Mouse (Mus musculus) testis, postnatal 10 days (tissue): ENCODE measurements around the gene Ccdc186.
A peak's percentile ranks its signal among the peaks of the same experiment; 100 is the strongest.

Experiments used
- DNase-seq: peaks from one replicate; pipeline ENCODE4 v3.0.0; 2021; ENCODE audit warnings: low spot score

Ccdc186 gene

DNA sequence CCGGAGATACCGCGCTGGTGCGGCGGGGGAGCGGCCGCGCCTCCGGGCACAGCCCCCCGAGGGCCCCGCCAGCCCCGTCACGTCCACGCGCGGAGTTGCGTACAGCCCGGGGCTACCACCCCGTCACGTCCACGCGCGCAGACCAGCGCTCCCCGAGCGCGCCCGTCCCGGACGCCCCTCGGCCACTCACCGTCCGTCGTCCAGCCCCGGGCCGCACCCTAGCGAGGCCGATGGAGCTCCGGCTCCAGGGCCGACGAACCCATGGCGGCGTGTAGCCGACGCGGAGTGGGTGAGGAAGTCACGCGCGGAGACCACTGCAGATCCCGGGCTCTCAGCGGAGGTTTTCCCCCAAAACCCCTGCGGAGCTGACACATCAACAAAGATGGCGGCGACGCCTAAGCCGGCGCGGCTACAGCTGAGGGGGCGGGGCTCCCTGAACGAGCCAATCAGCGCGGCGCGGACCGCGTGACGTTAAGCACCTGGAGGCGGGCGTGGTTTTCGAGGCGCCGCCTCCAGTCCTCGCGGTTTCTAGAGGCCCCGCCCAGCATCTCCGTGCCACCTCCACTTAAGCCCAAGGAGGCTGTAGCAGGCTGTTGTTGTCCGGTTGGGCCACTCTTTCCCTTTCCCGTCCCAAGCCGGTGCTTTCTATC lies at the start of gene Ccdc186:
Gene Ccdc186 (minus strand): TSS at position 393 of the 650 bp plus-strand sequence.
- DNase-seq: peak; percentile 98

GRCm38 (mm10) chr19:56867701-56868100 lies 45.7 kb upstream of the Ccdc186 start:
- DNase-seq: no peak

DNA sequence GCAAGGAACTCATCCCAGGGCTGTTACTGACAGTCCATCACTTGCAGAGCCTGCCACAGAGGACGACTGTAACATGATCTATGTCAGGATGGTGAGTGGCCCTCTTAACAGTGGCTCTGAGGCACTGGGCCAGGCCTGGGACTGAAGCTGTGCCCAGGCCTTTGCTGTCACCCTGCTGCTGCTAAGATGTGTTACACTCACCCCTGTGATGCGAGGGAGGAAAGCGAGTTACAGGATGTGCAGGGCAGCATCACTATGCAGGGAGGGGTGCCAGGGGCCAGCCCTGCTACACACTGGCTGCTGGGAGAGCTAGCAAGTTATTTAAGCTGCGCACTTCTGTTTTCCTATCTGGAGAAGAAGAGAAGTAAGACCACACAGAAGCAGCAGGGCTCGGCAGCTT lies 34.5 kb upstream of the Ccdc186 start:
- DNase-seq: no peak

DNA sequence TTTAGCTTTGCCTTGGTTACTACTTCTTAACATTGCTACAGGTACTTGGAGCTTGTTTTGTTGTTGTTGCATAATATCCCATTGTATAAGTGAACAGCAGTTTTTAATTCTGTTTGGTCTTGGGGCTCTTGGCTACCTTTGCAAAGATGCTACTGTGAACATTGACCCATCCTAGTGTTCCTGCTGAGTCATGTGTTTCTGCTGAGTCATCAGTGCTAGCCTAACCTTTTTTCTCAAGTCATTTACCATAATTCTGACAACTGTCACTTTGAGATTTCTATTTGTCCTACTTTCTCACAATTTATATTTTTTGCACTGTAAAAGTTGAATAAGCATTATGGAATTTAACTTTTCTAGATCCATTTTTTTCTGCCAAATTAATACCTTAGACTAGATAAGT lies 30.6 kb upstream of the Ccdc186 start:
- DNase-seq: no peak

GRCm38 (mm10) chr19:56842974-56843373 lies 21.0 kb upstream of the Ccdc186 start:
- no peak for DNase-seq

GRCm38 (mm10) chr19:56838942-56839706 lies 17.1 kb upstream of the Ccdc186 start:
- DNase-seq: no peak

DNA sequence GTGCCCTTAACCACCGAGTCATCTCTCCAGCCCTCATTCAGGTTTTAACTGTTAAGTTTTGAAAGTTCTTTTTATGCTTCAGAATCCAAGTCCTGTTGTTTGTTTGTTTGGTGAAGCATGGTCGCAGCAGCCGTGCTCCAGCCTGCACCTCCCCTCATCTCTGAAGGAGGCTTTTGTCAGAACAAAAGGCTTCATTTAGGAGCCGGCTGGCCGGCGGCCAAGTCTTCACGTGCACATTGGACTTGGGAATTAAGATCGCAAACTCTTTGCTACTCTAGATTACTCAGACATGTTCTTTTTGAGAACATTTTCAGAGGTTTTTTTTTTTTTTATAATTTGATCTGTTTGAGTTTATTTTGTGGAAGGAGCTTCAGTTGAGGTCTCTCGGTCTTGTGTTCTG lies 13.3 kb upstream of the Ccdc186 start:
- DNase-seq: peak; percentile 86

DNA sequence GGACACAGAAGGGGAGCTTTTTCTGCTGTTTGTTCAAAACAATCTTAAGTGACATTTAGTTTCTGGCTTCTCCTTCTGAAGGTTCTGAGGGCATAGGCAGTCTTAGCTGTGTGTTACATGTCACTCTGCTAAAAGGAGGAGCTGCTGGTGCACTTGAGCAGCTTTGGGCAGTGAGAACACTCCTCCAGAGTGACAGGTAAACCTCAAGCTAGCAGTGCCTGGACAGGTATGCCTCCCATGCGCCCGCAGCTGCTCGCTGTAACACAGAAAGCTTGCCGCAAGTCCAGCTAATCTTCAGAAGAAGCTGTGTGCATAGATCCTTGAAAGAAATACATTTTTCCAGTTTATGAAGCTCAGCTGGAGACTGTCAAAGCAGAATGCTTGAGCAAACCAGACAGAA lies 8.2 kb upstream of the Ccdc186 start:
- peak; percentile 30 for DNase-seq

GRCm38 (mm10) chr19:56829267-56829666 lies 7.3 kb upstream of the Ccdc186 start:
- DNase-seq: no peak

- DNase-seq: peak; percentile 34
These were observed 6.3 kb upstream of the Ccdc186 start for GRCm38 (mm10) chr19:56828305-56828704.

- DNase-seq: peak; percentile 65
These were observed 4.1 kb upstream of the Ccdc186 start, which contains the start of gene Tdrd1 for GRCm38 (mm10) chr19:56826047-56826631. Gene Tdrd1 (plus strand): TSS chr19:56826209.

DNA sequence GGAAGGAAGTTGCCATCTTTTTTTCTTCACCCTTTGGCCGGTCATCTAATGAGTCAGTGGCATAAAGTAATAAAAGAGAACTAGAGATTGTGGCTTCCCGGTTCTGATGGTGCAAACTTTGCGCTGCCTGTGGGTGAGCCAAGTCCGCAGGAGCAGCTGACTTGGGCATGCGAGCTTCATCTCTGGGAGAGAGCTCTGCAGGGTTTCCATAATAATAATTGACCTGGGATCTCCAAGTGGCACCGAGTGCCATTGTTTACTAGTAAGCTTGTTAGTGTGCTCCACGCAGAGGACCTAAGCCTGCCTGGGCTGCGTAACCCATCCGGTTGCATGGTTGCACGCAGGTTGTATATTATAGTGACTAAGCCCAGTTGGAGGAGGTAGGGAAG lies 452 bp upstream of the Ccdc186 start:
- DNase-seq: peak; percentile 41

DNA sequence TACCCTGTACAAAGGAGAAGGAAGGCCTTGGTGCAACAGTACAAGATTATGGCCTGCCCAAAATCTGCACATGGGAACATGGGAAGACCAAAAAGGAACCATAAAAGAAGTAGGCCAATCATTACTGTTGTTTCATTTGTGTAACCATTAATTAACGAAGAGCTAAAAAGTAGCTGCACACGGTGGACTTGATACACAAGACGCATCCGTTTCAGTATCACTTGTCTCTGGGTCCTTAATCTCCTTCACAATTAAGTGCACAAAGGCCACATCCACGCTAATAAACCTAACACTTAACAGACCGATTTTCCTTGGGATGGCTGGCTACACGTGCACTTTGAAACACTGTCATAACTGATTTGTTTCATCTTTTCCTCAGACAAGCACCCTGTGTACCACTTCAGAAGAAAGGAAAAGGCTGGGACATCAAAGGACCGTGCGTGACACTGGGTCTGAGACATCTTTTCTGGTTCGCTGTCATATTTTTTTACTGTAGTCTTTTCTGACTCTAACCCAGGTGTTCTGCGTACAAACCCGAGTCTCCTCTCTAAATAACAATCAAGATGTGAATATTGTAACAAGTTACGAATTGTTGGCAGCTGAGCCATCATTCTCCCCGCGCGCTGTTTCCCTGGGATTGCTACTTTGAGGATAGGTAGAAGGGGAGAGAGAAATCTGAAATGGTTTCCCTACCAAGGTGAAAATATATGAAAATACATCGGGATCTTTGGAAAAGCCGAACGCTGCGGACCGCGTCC lies 771 bp downstream of the Ccdc186 start:
- no peak for DNase-seq

- peak; percentile 68 for DNase-seq
These were observed 4.0 kb downstream of the Ccdc186 start for GRCm38 (mm10) chr19:56817851-56818526.

DNA sequence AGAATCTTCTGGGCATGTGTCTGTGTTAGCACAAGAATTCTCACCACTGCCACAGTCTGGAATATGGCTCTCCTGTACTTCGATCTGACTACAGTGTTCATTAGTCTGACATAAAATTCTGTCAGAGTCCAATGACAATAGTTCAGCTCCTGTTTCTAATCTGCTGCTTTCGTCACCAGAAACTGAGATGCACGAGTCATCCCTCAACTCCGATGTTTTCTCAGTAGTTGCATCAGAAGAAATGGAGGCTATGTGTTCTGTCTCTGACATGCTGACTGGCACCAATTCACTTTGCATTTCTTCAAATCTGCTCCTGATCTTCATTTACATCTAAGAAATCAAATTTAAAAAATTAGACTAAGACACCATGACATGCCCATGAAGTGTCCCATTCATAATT lies 8.6 kb downstream of the Ccdc186 start:
- no peak for DNase-seq

- peak; percentile 77 for DNase-seq
These were observed 10.4 kb downstream of the Ccdc186 start for GRCm38 (mm10) chr19:56811590-56811989.

DNA sequence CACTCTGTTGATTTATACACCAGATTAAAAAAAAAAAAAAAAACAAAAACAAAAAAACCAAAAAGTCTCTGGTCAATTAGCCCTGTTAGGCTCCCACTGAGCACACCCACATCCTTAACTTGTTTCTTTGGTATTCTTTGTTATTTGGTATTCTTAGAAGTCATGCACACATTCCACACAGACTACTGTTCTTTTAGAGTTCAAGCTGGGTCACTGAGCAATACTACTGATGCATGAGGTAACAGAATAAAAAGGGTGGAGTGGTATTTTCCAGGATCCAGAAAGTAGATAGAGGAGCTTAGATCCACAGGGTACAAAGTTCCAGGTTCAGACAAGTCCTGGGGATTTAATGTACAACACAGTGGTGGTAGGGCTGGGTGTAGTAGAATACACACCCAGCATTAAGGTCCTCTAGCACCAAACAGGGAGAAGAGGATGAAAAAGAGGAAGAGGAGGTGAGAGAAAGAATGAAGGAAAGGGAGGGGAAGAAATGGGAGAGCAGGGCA lies 11.3 kb downstream of the Ccdc186 start:
- DNase-seq: no peak

- DNase-seq: no peak
These were observed 13.2 kb downstream of the Ccdc186 start for GRCm38 (mm10) chr19:56808771-56809170.

GRCm38 (mm10) chr19:56807122-56807521 lies 14.9 kb downstream of the Ccdc186 start:
- DNase-seq: no peak

DNA sequence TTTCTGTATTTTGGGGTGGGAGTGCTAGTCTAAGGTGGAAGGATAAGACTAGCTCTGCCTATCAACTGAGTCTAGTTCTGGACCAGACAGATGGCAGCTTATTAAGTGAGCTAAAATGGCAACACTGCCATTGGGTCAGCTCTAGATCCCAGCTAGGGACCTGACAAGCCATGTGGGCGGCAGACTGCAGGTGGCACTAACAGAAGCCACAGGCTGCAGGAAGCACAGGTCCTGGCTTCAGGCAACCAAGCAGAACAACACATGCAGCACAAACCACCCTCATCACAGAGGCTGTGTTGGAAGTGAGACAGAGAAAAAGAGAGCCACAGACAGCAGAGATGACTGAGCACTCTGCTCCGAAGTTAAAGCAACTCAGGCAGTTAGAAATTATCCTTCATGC lies 16.6 kb downstream of the Ccdc186 start:
- no peak for DNase-seq

DNA sequence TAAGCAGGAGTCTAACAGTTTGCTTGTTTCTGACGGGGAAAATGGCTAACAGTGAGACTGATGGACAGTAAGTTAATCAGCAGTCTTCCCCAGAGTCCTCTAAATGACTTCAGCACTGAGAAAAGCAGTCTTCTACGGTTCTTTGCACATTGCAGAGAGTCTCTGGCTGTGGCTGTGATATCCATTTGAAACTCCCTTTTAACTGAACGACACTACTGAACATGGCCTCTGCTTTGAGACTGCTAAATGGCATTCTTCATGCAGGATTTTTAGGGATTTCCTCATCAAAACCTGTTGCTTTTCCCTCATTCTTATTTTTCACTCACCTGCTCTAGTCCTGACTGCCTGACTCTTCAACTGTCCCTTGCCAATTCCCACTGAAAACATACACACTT lies 19.6 kb downstream of the Ccdc186 start:
- no peak for DNase-seq
